Mouse (Mus musculus): ENCODE measurements around the gene Calcrl.

DNA sequence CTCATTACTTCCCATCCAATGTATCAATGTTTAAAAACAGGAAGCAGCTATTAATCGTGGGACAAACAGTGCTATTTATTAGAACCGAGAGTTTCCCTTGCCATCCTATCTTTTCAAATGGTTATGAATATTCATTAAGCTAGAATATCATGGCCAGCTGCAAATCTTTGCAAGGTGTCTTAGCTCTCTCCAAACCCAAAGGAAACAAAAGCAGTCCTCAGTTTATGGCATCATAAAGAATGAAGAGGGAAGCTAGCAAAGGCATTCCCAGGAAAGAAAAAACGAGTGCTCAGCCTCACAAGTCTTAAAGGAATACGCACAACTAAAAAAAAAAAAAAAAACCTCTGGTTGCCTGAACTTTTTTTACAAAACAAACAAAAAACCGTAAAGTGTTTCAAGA lies 128.7 kb downstream of the Calcrl start:
- TF ChIP-seq CTCF (IDR thresholded peaks at IDR 0.05; ENCODE audit: low read depth) (no peak), EP300 (IDR thresholded peaks at IDR 0.05; ENCODE audit: low read depth) (no peak)

Data from heart, postnatal 0 days (tissue).